Mouse (Mus musculus) brain, adult 2 months (tissue): ENCODE measurements around the gene Vmn1r203.
"Not testable (repeated sequence)": the region's sequence is repeated elsewhere in the genome, so short reads cannot be mapped to it uniquely, and the experiment has no call there.

ENCODE experiments used
- DNase-seq: peaks from one replicate; pipeline ENCODE4 v3.0.0; 2011; ENCODE audit warnings: low read depth, low spot score

Vmn1r203 gene

DNA sequence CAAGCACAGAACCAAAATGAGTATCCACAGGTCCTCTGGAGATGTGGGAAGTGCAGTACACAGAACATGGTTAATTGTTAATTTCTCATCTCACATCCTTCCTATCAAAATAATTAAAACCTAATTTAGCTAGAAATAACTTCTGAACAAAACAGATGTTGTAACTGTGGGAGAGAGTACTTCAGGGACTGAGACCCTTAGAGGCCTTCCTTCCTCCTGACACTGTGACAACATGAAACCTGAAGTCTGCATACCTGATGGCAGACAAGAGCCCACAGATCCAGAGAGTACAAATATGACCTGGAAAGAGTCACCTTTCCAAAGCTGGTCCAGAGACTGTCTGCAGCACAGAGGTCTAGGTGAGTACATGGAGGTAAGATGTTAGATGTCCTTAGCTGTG, at the start of gene Vmn1r203:
Vmn1r203 (plus strand) TSS at position 301 of the 400 bp plus-strand sequence.
- DNase-seq: no peak

DNA sequence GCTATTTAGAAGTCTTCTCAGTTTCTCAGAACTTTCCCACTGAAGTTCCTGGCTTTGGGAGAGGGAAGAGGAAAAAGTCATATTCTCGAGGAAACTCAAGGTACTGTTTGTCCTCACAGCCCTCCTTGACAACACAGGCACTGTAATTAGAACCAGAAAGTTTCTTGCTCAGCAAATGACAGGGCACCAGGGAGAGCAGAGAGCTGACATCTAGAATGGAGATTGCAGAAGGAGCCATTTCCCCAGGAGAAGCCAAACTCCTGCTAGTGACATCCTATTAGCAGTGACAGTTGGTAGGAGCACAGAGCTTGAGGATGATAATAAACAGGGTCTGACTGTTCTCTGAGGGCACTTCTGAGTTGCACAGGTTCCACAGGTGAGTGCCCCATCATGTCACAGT, 46.3 kb upstream of the Vmn1r203 start, which contains the start of gene Vmn1r201:
Vmn1r201 (plus strand) TSS at position 301 of the 400 bp plus-strand sequence.
- no peak for DNase-seq

DNA sequence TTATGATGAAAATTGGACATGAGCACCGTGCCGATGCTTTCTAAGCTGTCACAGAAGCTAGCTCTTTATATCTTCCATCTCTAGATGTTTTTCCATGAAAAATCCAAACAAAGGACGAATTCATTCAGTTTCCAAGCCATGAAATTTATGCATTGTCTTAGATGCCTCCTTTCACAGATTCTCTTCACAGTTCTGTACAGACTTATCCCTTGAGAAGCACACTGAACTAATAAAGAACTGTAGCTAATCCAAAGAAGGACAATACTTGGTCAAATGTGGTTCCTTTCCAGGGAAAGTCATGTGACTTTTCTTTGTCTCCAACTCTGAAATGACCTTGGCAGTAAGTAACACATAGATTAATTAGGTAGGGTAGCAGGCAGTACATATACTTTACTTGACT, 15.5 kb upstream of the Vmn1r203 start:
- DNase-seq: no peak

DNA sequence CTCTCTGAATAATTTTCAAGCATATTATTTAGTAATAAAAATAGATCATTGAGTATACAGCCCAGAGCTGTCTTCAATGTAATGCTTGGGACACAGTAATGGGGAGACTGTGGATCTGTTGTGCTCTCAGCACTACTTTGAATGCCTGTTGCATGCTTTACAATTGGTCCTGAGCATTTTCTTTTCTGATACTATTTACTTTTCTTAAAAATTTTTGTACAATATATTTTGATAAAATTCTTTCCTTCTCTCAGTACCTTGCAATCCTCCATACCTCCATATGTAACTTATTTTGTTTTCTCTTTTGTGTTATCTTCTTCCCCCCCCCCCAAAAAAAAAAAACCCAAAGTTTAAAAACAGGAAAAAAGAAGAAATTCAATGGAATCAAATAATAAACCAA, 12.6 kb upstream of the Vmn1r203 start, which contains the start of gene Vmn1r202:
Vmn1r202 (minus strand) TSS at position 101 of the 400 bp plus-strand sequence.
- no peak for DNase-seq

DNA sequence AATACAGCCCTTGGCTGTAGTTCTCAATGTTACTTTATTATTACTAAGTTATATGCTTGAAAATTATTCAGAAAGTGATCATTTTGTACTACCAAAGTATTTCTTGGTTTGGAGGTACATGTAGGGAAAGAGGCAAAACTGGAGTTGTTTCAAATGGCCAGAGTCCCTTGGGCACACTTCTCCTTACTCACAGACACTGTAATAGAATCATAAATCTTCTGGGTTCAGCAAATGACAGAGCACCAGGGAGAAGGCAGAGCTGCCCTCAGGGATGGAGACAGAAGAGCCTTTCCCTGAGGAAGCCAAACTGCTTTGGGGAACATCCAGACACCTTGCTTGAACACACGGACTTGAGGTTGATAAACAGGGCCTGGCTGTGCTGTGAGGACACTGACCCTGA, 35.0 kb downstream of the Vmn1r203 start, which contains the start of gene Vmn1r204:
Vmn1r204 (plus strand) TSS at position 301 of the 400 bp plus-strand sequence.
- DNase-seq: not testable (repeated sequence)

DNA sequence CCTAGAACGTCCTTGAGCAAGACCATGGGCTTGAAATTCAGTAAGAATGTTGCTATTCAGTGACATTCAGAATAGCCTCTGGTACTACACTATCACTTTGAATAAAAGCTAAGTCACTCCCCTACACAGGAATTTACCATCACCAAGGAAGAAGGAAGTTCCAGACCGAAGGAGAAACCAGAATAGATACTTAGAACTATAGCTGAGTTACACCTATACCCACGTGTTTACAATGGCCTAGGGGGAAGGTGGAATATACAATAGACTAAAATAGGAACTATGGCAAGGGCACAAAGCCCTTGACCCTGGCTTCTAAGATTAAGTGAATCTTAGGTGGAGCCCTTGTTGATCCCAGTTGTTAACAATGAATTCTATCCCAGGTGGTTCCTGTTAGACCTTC, 57.0 kb downstream of the Vmn1r203 start:
- not testable (repeated sequence) for DNase-seq
